Mouse (Mus musculus) liver, embryonic 16.5 days (tissue): ENCODE measurements around the gene Atad5. TPM values are rescaled to one million over a fixed set of nuclear protein-coding genes. Genes with fewer than 3 reads are reported as not detected.

Experiments
- ATAC-seq: fragments of 200-750 bp; cut with Nextera tagmentation; 2 replicates; pipeline ENCODE4 v1.8.0; 2017; ENCODE audit warnings: low read depth, mild to moderate bottlenecking, moderate number of reproducible peaks, moderate library complexity
- H3K27ac ChIP-seq: fragments of 300-500 bp; sonication (generic); 2 replicates; pipeline ENCODE4 v1.5.1; 2014; ENCODE audit warnings: mild to moderate bottlenecking, low read length
- H3K27me3 ChIP-seq: fragments of 300-500 bp; sonication (generic); 2 replicates; pipeline ENCODE4 v1.6.1; 2014; ENCODE audit warnings: low read depth, low read length, mixed read lengths; ENCODE audit not compliant: control insufficient read depth, insufficient read depth
- H3K36me3 ChIP-seq: fragments of 300-500 bp; sonication (generic); 2 replicates; pipeline ENCODE4 v1.6.1; 2014; ENCODE audit warnings: mild to moderate bottlenecking; ENCODE audit not compliant: control insufficient read depth, insufficient read depth
- H3K4me1 ChIP-seq: fragments of 300-500 bp; sonication (generic); 2 replicates; pipeline ENCODE4 v1.6.1; 2014; ENCODE audit warnings: low read depth, low read length, mixed read lengths; ENCODE audit not compliant: control insufficient read depth
- H3K4me2 ChIP-seq: fragments of 300-500 bp; sonication (generic); 2 replicates; pipeline ENCODE4 v1.6.1; 2014; ENCODE audit warnings: low read depth, low read length, mixed read lengths
- H3K4me3 ChIP-seq: fragments of 300-500 bp; sonication (generic); 2 replicates; pipeline ENCODE4 v1.5.1; 2014; ENCODE audit warnings: low read depth, mild to moderate bottlenecking, low read length
- H3K9ac ChIP-seq: fragments of 300-500 bp; sonication (generic); 2 replicates; pipeline ENCODE4 v1.6.1; 2014; ENCODE audit warnings: low read depth, low read length
- H3K9me3 ChIP-seq: fragments of 300-500 bp; sonication (generic); replicated peaks from 2 replicates; pipeline ENCODE4 v1.6.1; 2016; ENCODE audit warnings: low read length; ENCODE audit not compliant: control insufficient read depth
- WGBS: fragments of 180-500 bp; shearing (Covaris S2); extraction: QIAGEN DNeasy Blood & Tissue Kit; methylation state at CpG from one replicate; pipeline ENCODE4 v1.1.7; 2014; ENCODE audit not compliant: insufficient replicate concordance; 5-methylcytosine and 5-hydroxymethylcytosine counted together
- polyA plus RNA-seq: library from polyadenylated mRNA; unstranded; fragments of >200 nt; fragmentation: Nextera tagmentation; extraction: Ambion mirVana; gene quantifications from 2 replicates; pipeline ENCODE4 v1.2.1, GENCODE M21; 2015

The Atad5 gene
- polyA plus RNA-seq, 1 experiment from 2014 or later: 9.0 TPM

DNA sequence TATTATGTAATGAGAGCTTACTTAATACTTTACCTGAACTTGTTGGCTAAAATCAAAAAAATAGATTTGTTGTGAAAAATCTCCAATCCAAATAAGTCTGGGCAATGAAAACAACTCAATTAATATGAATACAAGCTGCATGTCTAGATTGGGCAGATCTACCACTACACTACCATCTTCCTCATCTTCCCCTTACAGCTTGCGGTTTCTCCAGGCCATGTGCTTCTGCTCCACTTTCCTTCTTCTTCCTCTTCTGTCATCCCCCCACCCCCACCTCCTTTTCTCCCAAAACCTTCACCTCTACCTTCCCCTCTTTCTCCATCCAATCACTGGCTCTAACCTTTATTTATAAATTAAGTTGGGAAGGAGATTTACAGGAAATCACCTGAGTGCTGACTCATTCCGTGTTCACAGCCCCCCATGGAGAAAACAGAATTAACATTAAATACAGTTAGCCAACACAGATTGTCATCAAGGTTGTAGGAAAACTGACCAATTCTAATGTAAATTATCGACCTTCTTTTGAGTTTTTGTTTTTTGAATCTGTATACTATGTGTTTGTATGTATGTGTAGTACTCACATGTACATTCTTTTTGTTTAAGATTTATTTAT, 9.3 kb downstream of the Atad5 start:
- peaks cover 61% of the 10 kb centered on the region for H3K36me3 ChIP-seq
- H3K9ac ChIP-seq: no peak overlapping the region
- H3K4me2 ChIP-seq: no peak overlapping the region
- WGBS: 70% methylated on average over 3 of the region's 3 CpGs
- H3K4me3 ChIP-seq: no peak overlapping the region
- H3K9me3 ChIP-seq: no peaks in the 10 kb centered on the region
- peaks cover 8% of the 10 kb centered on the region for H3K4me1 ChIP-seq
- H3K27ac ChIP-seq: no peak overlapping the region
- no peaks in the 10 kb centered on the region for H3K27me3 ChIP-seq
- no peak for ATAC-seq

GRCm38 (mm10) chr11:80101298-80101697, 12.1 kb downstream of the Atad5 start:
- H3K27ac ChIP-seq: no peak overlapping the region
- ATAC-seq: peak; percentile 72
- no peaks in the 10 kb centered on the region for H3K27me3 ChIP-seq
- H3K36me3 ChIP-seq: peaks cover 58% of the 10 kb centered on the region
- 26% methylated on average over 6 of the region's 6 CpGs for WGBS
- no peaks in the 10 kb centered on the region for H3K9me3 ChIP-seq
- H3K4me3 ChIP-seq: no peak overlapping the region
- H3K4me2 ChIP-seq: no peak overlapping the region
- H3K4me1 ChIP-seq: peaks cover 8% of the 10 kb centered on the region
- H3K9ac ChIP-seq: no peak overlapping the region

DNA sequence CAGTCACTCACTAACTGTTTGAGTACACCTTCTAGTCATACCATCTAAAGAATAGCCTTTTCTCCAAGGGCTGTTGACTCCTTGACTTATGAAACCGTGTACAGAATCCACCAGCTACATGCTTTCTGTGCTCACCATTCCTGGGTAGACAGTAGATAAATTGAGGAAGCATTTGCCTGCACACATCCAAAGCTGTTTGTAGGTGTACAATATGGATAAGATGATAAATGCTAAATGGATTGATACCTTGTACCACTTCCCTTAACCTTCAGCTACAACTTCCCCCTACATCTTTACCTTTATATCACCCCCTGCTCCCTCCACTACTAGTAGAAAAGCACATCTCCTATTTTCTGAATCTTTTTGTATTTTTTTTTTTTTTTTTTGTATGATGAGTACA, 15.2 kb downstream of the Atad5 start:
- Histone ChIP-seq H3K36me3 (peaks cover 64% of the 10 kb centered on the region), H3K9ac (no peak overlapping the region), H3K27ac (no peak overlapping the region), H3K4me3 (no peak overlapping the region), H3K9me3 (no peaks in the 10 kb centered on the region), H3K4me2 (no peak overlapping the region), H3K27me3 (no peaks in the 10 kb centered on the region), H3K4me1 (peaks cover 8% of the 10 kb centered on the region)
- WGBS: 75% methylated on average over 1 of the region's 1 CpGs
- no peak for ATAC-seq

DNA sequence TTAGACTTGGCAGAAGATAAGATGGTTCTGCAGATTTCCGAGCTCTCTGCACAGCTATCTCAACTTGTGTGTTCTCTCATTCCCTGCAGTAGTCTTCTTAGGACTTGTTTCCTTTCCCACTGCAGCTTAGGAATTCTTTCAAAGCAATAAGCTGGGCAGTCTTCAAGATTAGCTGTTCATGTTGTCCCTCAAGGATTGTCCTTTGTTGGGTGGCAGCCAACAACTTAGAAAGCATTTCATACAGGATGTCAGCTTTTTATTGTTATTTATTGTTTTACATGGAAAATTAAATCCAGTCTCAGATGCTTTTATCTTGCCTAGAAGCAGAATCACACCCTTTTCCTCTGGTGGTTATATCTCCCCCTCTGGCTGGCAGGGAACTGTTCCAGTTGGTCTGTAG, 27.2 kb downstream of the Atad5 start:
- H3K9ac ChIP-seq: no peak overlapping the region
- H3K9me3 ChIP-seq: no peaks in the 10 kb centered on the region
- H3K4me2 ChIP-seq: no peak overlapping the region
- H3K36me3 ChIP-seq: peaks cover 58% of the 10 kb centered on the region
- no peak overlapping the region for H3K4me3 ChIP-seq
- H3K27ac ChIP-seq: no peak overlapping the region
- WGBS: 76% methylated on average over 1 of the region's 1 CpGs
- no peak for ATAC-seq
- no peaks in the 10 kb centered on the region for H3K4me1 ChIP-seq
- no peaks in the 10 kb centered on the region for H3K27me3 ChIP-seq

- H3K4me1 ChIP-seq: no peaks in the 10 kb centered on the region
- 61% methylated on average over 1 of the region's 1 CpGs for WGBS
- no peak overlapping the region for H3K4me2 ChIP-seq
- ATAC-seq: no peak
- no peak overlapping the region for H3K9ac ChIP-seq
- H3K27ac ChIP-seq: no peak overlapping the region
- H3K36me3 ChIP-seq: peaks cover 56% of the 10 kb centered on the region
- H3K9me3 ChIP-seq: no peaks in the 10 kb centered on the region
- no peak overlapping the region for H3K4me3 ChIP-seq
- H3K27me3 ChIP-seq: no peaks in the 10 kb centered on the region
These were observed 42.9 kb downstream of the Atad5 start for GRCm38 (mm10) chr11:80132050-80132449.

GRCm38 (mm10) chr11:80134744-80135143, 45.5 kb downstream of the Atad5 start:
- peaks cover 51% of the 10 kb centered on the region for H3K36me3 ChIP-seq
- no peak overlapping the region for H3K4me2 ChIP-seq
- H3K4me3 ChIP-seq: no peak overlapping the region
- H3K27ac ChIP-seq: no peak overlapping the region
- 56% methylated on average over 4 of the region's 4 CpGs for WGBS
- no peaks in the 10 kb centered on the region for H3K27me3 ChIP-seq
- no peaks in the 10 kb centered on the region for H3K4me1 ChIP-seq
- no peak overlapping the region for H3K9ac ChIP-seq
- no peaks in the 10 kb centered on the region for H3K9me3 ChIP-seq
- ATAC-seq: no peak

GRCm38 (mm10) chr11:80135954-80136683, 46.9 kb downstream of the Atad5 start:
- no peak for ATAC-seq
- whole genome bisulfite sequencing: 91% methylated on average over 11 of the region's 11 CpGs
- Histone ChIP-seq H3K4me1 (no peaks in the 10 kb centered on the region), H3K9me3 (no peaks in the 10 kb centered on the region), H3K27me3 (no peaks in the 10 kb centered on the region), H3K27ac (no peak overlapping the region), H3K36me3 (peaks cover 47% of the 10 kb centered on the region), H3K9ac (no peak overlapping the region), H3K4me3 (no peak overlapping the region), H3K4me2 (no peak overlapping the region)

DNA sequence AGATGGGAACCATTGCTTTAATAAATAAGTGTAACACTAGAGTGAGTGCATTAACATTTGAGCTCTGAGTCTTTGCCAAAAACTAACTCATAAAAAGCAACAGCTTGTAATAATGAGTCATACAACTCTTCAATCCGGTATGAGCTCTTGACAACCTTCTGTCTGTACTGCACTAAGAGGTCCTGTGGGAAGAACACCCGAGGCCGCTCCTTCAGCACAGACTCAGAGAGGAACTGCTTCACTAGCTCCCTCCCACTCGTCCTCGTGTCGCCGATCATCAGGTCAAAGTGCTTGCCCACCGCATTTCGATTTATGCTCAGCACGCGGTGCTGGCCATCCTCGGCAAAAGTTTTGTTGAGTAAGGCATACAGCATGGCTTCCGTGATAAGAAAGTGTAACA, 47.6 kb downstream of the Atad5 start:
- H3K9me3 ChIP-seq: no peaks in the 10 kb centered on the region
- no peaks in the 10 kb centered on the region for H3K27me3 ChIP-seq
- no peak overlapping the region for H3K4me2 ChIP-seq
- H3K36me3 ChIP-seq: peaks cover 43% of the 10 kb centered on the region
- H3K4me3 ChIP-seq: no peak overlapping the region
- H3K9ac ChIP-seq: no peak overlapping the region
- ATAC-seq: no peak
- no peaks in the 10 kb centered on the region for H3K4me1 ChIP-seq
- 91% methylated on average over 13 of the region's 13 CpGs for WGBS
- no peak overlapping the region for H3K27ac ChIP-seq

GRCm38 (mm10) chr11:80137773-80138172, 48.6 kb downstream of the Atad5 start:
- no peaks in the 10 kb centered on the region for H3K9me3 ChIP-seq

More at GRCm38 (mm10) chr11:80137773-80138172, 48.6 kb downstream of the Atad5 start:
- Histone ChIP-seq H3K27ac (no peak overlapping the region), H3K4me3 (no peak overlapping the region), H3K36me3 (peaks cover 33% of the 10 kb centered on the region), H3K27me3 (no peaks in the 10 kb centered on the region), H3K4me2 (no peak overlapping the region), H3K9ac (no peak overlapping the region), H3K4me1 (peaks cover 5% of the 10 kb centered on the region)
- whole genome bisulfite sequencing: 83% methylated on average over 5 of the region's 5 CpGs
- ATAC-seq: no peak
